20 mouse cellular contexts compared by ENCODE assay signal in genomic region chr9:86672907-86673472, GRCm38 (mm10). TPM values are rescaled to one million over a fixed set of nuclear protein-coding genes. Genes with fewer than 3 reads are reported as not detected.
DNase-seq lines count a peak whose midpoint lies in the region; ATAC-seq and TF ChIP-seq lines count a peak whose summit lies in the region.
"Had no signal": no experiment of that assay in that cellular context is flagged by ENCODE, and none has a peak within 500 bp of the region (broad histone marks: within the 10 kb centered on the region; RNA-seq: fewer than 3 reads in every experiment).

No protein-coding gene starts in this region.

- no peaks in the 10 kb centered on the region for H3K36me3 ChIP-seq in heart, embryonic 11.5 days (ENCODE audit: control insufficient read depth, insufficient read depth, low read length)
- no peaks in the 10 kb centered on the region for H3K36me3 ChIP-seq in lung, embryonic 14.5 days (ENCODE audit: insufficient read depth)
- no peaks in the 10 kb centered on the region for H3K36me3 ChIP-seq in embryonic facial prominence, embryonic 14.5 days (ENCODE audit: control insufficient read depth, insufficient read depth, low read length)
- no peaks in the 10 kb centered on the region for H3K36me3 ChIP-seq in limb, embryonic 15.5 days
- H3K36me3 ChIP-seq: liver, embryonic 15.5 days; midbrain, embryonic 13.5 days; neural tube, embryonic 13.5 days had no signal

- H3K9me3 ChIP-seq in heart, embryonic 11.5 days (replicated peaks; ENCODE audit: control insufficient read depth, low read length), result no peaks in the 10 kb centered on the region
- no peaks in the 10 kb centered on the region for H3K9me3 ChIP-seq in lung, embryonic 14.5 days (ENCODE audit: low read depth, low read length)
- H3K9me3 ChIP-seq in embryonic facial prominence, embryonic 14.5 days (ENCODE audit: control insufficient read depth, low read length), result no peaks in the 10 kb centered on the region
- no peaks in the 10 kb centered on the region for H3K9me3 ChIP-seq in limb, embryonic 15.5 days
- H3K9me3 ChIP-seq: liver, embryonic 15.5 days; midbrain, embryonic 13.5 days; neural tube, embryonic 13.5 days had no signal

- H3K4me1 ChIP-seq in heart, embryonic 11.5 days (ENCODE audit: control insufficient read depth, insufficient read depth, low read length), result no peaks in the 10 kb centered on the region
- peaks cover 8% of the 10 kb centered on the region for H3K4me1 ChIP-seq in lung, embryonic 14.5 days (ENCODE audit: insufficient read depth)
- peaks cover 5% of the 10 kb centered on the region; the same call in 1 of the 2 replicates for H3K4me1 ChIP-seq in embryonic facial prominence, embryonic 14.5 days (ENCODE audit: control insufficient read depth, insufficient read depth, low read length)
- peaks cover 4% of the 10 kb centered on the region; the same call in 1 of the 2 replicates for H3K4me1 ChIP-seq in limb, embryonic 15.5 days
- H3K4me1 ChIP-seq: liver, embryonic 15.5 days; neural tube, embryonic 13.5 days had no signal

- 65% methylated on average over 5 of the region's 5 CpGs for whole genome bisulfite sequencing in heart, embryonic 11.5 days (ENCODE audit: insufficient replicate concordance)
- WGBS in lung, embryonic 14.5 days, result 24% methylated on average over 5 of the region's 5 CpGs
- WGBS in embryonic facial prominence, embryonic 14.5 days, result 28% methylated on average over 5 of the region's 5 CpGs
- 33% methylated on average over 5 of the region's 5 CpGs for WGBS in limb, embryonic 15.5 days

- no peak overlapping the region for H3K4me3 ChIP-seq in heart, embryonic 11.5 days (ENCODE audit: low read depth, low read length)
- no peak overlapping the region for H3K4me3 ChIP-seq in lung, embryonic 14.5 days (ENCODE audit: low read depth, low read length)
- H3K4me3 ChIP-seq in embryonic facial prominence, embryonic 14.5 days (ENCODE audit: low read depth, low read length), result no peak overlapping the region
- H3K4me3 ChIP-seq in limb, embryonic 15.5 days, result no peak overlapping the region
- H3K4me3 ChIP-seq: liver, embryonic 15.5 days; midbrain, embryonic 13.5 days; neural tube, embryonic 13.5 days had no signal

- H3K27me3 ChIP-seq in heart, embryonic 11.5 days (ENCODE audit: control insufficient read depth, insufficient read depth, low read length), result no peaks in the 10 kb centered on the region
- H3K27me3 ChIP-seq in lung, embryonic 14.5 days (ENCODE audit: insufficient read depth, low read length), result no peaks in the 10 kb centered on the region
- no peaks in the 10 kb centered on the region for H3K27me3 ChIP-seq in embryonic facial prominence, embryonic 14.5 days (replicated peaks; ENCODE audit: control insufficient read depth, insufficient read depth, low read length)
- H3K27me3 ChIP-seq in limb, embryonic 15.5 days, result no peaks in the 10 kb centered on the region
- H3K27me3 ChIP-seq: liver, embryonic 15.5 days; midbrain, embryonic 13.5 days; neural tube, embryonic 13.5 days had no signal

- no peak overlapping the region for H3K27ac ChIP-seq in heart, embryonic 11.5 days (ENCODE audit: low read depth, low read length)
- 0 out of 2 replicates have a peak overlapping the region, but pooled peaks have one; percentile 15 for H3K27ac ChIP-seq in lung, embryonic 14.5 days (ENCODE audit: low read depth)
- H3K27ac ChIP-seq in embryonic facial prominence, embryonic 14.5 days (replicated peaks; ENCODE audit: low read depth, low read length), result no peak overlapping the region; the same call in 1 of the 2 replicates
- peak overlapping the region; percentile 19; the same call in 1 of the 2 replicates for H3K27ac ChIP-seq in limb, embryonic 15.5 days
- H3K27ac ChIP-seq: hindbrain, embryonic 14.5 days; liver, embryonic 15.5 days; macrophage; midbrain, embryonic 13.5 days; neural tube, embryonic 13.5 days had no signal

- peak; percentile 25 for DNase-seq in heart, adult 11 months
- peak; percentile 83 for DNase-seq in lung, embryonic 14.5 days
- DNase-seq in lung, postnatal 4 days, result no peak
- DNase-seq in embryonic facial prominence, embryonic 14.5 days (ENCODE audit: low spot score), result peak; percentile 41
- DNase-seq in retina, postnatal 1 day, result no peak
- DNase-seq: adrenal gland, postnatal 25 days; cerebellum, adult 11-12 months; cerebellum, adult 9-11 months; kidney, postnatal 25 days; thymus, adult 2 months; thymus, postnatal 36 days had no signal

- no peak for TF ChIP-seq CTCF in lung, embryonic 14.5 days (IDR thresholded peaks at IDR 0.05; ENCODE audit: low read depth)

- H3K9ac ChIP-seq in heart, embryonic 11.5 days (ENCODE audit: low read depth, low read length), result no peak overlapping the region
- no peak overlapping the region for H3K9ac ChIP-seq in lung, embryonic 14.5 days
- H3K9ac ChIP-seq in embryonic facial prominence, embryonic 14.5 days (ENCODE audit: low read depth, low read length), result no peak overlapping the region
- H3K9ac ChIP-seq in limb, embryonic 15.5 days, result no peak overlapping the region
- H3K9ac ChIP-seq: hindbrain, embryonic 14.5 days; liver, embryonic 15.5 days; midbrain, embryonic 13.5 days; neural tube, embryonic 13.5 days had no signal

- ATAC-seq in heart, embryonic 11.5 days (replicated peaks; ENCODE audit: insufficient number of reproducible peaks, low FRiP score, low TSS enrichment), result no peak
- peak; percentile 77 for ATAC-seq in lung, embryonic 14.5 days (ENCODE audit: insufficient read depth)
- ATAC-seq in embryonic facial prominence, embryonic 14.5 days (ENCODE audit: low read depth), result no peak
- ATAC-seq in limb, embryonic 15.5 days (ENCODE audit: insufficient number of reproducible peaks, low FRiP score, low TSS enrichment, low read depth), result 0 out of 2 replicates have a peak, but pooled peaks have one; percentile 14
- ATAC-seq: forebrain, embryonic 14.5 days; intestine, postnatal 0 days; midbrain, embryonic 13.5 days had no signal

- H3K4me2 ChIP-seq in heart, embryonic 11.5 days, result no peak overlapping the region
- H3K4me2 ChIP-seq in lung, embryonic 14.5 days, result no peak overlapping the region
- no peak overlapping the region for H3K4me2 ChIP-seq in embryonic facial prominence, embryonic 14.5 days (ENCODE audit: low read depth, low read length)
- H3K4me2 ChIP-seq in limb, embryonic 15.5 days, result no peak overlapping the region
- H3K4me2 ChIP-seq: hindbrain, embryonic 14.5 days; liver, embryonic 15.5 days; midbrain, embryonic 13.5 days; neural tube, embryonic 13.5 days had no signal

RNA-seq across cellular contexts. Expression of gene Me1, which starts 22.8 kb away (rescaled TPM):
- polyA plus RNA-seq in heart, embryonic 11.5 days (2014; fragmentation: Nextera tagmentation; extraction: Ambion mirVana), result 34.3 and 41.4 TPM in 2 replicates
- 27.4 and 28.8 TPM in 2 replicates for polyA plus RNA-seq in lung, embryonic 14.5 days (2014; fragmentation: Nextera tagmentation; extraction: Ambion mirVana)
- 26.1 and 26.3 TPM in 2 replicates for polyA plus RNA-seq in embryonic facial prominence, embryonic 14.5 days (2014; fragmentation: Nextera tagmentation; extraction: Ambion mirVana)
- polyA plus RNA-seq in limb, embryonic 15.5 days (2015; fragmentation: Nextera tagmentation; extraction: Ambion mirVana), result 31.0 and 32.4 TPM in 2 replicates

Comparison
In these comparisons a context has a peak if more than half of its experiments do, and no peak if none do; other contexts are left out.
1. DNase-seq: peak in heart, adult 11 months (single experiment), lung, embryonic 14.5 days (single experiment) and embryonic facial prominence, embryonic 14.5 days (single experiment); none in lung, postnatal 4 days (0 of 2) and retina, postnatal 1 day (single experiment).
2. ATAC-seq: peak in lung, embryonic 14.5 days (single experiment) and limb, embryonic 15.5 days (single experiment); none in heart, embryonic 11.5 days (single experiment) and embryonic facial prominence, embryonic 14.5 days (single experiment).
3. H3K27ac ChIP-seq: peak in lung, embryonic 14.5 days (single experiment) and limb, embryonic 15.5 days (single experiment); none in heart, embryonic 11.5 days (single experiment) and embryonic facial prominence, embryonic 14.5 days (single experiment).